Mouse (Mus musculus): Measurements from ENCODE around the gene Hnrnph3.

- TF ChIP-seq CTCF (IDR thresholded peaks at IDR 0.05; ENCODE audit: low read depth), result no peak
- no peak for TF ChIP-seq EP300 (IDR thresholded peaks at IDR 0.05; ENCODE audit: low read depth)
Observed at GRCm38 (mm10) chr10:62971821-62972220, 52.2 kb downstream of the Hnrnph3 start.
